Mouse (Mus musculus): Measurements from ENCODE around the gene Gm26620.

Gm26620 gene

DNA sequence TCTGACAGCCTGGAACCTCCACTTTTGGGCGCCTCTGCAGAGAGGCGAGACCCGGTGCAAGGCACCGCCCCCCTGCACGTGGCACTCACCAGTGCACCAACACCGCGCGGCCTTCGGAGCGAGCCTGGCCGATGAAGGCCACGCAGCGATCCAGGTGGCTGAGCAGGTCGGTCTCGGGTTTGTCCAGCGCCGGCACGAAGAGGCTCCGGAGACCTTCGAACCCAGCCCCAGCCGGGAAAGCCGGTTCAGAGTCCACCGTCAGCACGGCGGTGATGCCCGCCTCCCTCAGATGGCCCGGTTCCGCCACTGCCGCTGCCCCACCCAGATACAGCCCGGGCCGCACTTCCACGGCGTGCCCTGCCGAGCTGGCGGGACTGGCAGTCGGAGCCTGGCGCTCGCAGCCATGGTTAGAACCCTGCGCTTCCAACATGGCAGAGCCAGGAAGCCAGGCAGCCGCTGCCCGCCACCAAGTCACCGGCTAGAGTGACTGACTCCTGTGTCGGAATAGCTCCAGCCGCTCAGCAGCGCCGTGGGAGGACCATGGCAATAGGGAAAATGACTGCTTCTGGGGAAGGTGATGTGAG, at the start of gene Gm26620, which contains the start of gene Dusp12:
Gene Gm26620, plus strand, starts transcription at position 88 of the 584 bp plus-strand sequence.
Gene Dusp12, minus strand, starts transcription at position 563 of the 584 bp plus-strand sequence.
- CTCF ChIA-PET: interaction anchor here (0.6 to 1.8 kb wide), 14 partner anchors 10 to 226 kb away, joined by 3 to 19 read pairs (median 5); partner anchors contain the start of gene Atf6 (in 1 of the 4)

DNA sequence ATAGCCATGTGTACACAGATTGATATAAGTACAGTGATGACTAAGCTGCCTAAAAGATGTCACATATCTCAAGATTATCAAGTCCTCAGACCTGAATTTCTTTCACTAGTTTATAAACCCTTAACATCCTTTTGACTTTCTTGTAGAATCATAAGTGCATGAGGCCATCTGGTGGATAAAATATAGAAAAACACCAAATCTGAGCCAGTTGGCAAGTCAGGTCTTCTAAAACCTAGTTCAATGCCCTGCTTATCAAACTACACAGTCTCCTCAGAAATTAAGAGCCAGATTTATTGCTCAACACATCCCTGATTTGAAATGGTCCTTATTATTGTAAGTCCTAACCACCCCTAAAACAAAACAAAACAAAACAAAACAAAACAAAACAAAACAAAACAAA, 45.2 kb upstream of the Gm26620 start:
- ChIA-PET CTCF (no interaction called here), POLR2A (interaction anchor here in 1 of 4 experiments (1.5 kb wide), 1 partner anchor 27 kb away, joined by 3 read pairs; the partner anchor contains the start of gene Atf6)

More for the DNA sequence above, at the start of gene Gm26620, which contains the start of gene Dusp12:
- POLR2A ChIA-PET: interaction anchor here (0.5 to 16.8 kb wide), 27 partner anchors 8 to 558 kb away, joined by 3 to 329 read pairs (median 5); partner anchors contain the start of genes Atf6 (in 4 of the 4), B4galt3 (in 1 of the 4) and Ppox (in 1 of the 4)

DNA sequence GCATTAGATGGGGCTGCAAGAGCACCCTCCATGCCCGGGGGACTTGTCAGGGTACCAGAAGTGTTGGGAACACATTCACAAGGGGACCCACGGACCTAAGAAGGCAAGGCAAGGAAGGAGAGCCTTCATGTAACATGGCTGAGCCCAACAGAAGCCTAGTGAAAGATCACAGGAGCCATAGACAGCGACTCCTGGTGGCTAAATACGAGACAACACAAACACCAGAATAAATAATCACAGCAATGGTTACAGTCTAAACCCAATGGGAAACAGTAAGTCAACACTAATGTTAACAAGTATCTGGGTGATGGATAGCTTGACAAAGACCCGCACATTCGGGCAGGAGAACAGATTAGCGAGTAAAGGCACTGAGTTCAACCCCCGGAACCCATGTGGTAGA, 40.5 kb upstream of the Gm26620 start:
- POLR2A ChIA-PET: interaction anchor here in 2 of 4 experiments (1.5 to 2.0 kb wide), 4 partner anchors 11 to 27 kb away, joined by 6 to 10 read pairs (median 7); partner anchors contain the start of gene Atf6 (in 1 of the 2)

DNA sequence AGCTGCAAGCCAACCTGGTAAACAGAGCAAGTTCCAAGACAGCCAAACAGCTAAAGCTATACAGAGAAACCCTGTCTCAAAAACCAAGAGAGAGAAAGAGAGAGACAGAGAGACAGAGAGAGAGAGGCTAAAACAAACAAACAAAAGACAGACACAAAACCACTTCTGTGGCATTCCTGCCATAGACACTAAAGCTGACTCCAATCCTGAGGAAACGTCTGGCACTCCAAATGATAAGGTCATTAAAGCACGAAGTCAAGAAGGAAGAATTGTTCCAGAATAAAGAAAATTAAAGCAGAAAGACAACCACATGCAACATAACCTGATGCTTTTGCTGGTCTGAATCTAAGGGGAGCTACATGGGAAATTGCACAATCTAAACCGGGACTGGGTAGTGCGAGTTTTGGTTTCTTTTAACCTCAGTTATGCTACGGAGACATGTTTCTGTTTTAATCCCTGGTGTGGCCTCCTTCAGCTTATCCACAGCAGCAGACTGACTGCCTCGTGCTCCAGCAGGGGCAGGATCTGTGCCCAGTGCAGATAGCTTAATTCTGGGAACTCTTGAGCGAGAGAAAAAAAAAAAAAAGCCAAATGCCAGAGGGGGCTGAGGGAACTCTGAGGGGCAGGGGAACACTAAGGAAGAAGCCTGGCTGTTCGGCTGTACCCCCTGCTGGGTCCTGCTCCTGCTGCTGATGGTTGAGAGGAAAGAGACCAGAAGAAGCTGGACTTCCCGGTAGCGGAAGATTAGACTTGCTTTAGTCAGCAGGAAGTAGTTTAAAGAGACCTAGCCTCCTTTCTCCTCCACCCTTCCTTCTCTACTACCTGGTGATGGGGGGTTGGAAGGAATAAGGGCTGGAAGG, 39.2 kb upstream of the Gm26620 start:
- ChIA-PET POLR2A (interaction anchor here in 3 of 4 experiments (0.6 to 3.2 kb wide), 10 partner anchors 9 to 989 kb away, joined by 3 to 17 read pairs (median 6); partner anchors contain the start of gene Atf6 (in 3 of the 3)), CTCF (no interaction called here)

More for the DNA sequence above, 40.5 kb upstream of the Gm26620 start:
- CTCF ChIA-PET: no interaction called here

DNA sequence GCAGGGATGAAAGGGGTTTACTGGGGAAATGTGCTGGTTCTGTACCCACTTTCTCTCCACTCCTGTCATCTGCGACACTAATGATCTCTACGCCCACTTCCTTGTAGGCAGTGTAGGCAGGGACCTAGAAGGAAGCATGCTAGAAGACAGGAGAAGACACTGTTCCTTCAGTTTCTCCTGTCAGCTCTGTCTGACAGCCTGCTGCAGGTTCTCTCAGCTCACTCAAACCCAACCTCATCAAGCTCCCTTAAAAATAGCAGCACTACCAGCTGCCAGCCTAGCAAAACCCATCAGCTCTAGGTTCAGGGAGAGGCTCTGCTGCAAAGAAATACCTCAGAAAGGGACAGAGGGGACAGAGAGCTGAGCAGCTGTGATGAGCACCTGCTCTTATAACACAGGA, 34.9 kb upstream of the Gm26620 start:
- POLR2A ChIA-PET: interaction anchor here in 2 of 4 experiments (0.6 to 2.3 kb wide), 4 partner anchors 16 to 102 kb away, joined by 3 to 7 read pairs (median 4); partner anchors contain the start of gene Atf6 (in 1 of the 2)
- CTCF ChIA-PET: no interaction called here

DNA sequence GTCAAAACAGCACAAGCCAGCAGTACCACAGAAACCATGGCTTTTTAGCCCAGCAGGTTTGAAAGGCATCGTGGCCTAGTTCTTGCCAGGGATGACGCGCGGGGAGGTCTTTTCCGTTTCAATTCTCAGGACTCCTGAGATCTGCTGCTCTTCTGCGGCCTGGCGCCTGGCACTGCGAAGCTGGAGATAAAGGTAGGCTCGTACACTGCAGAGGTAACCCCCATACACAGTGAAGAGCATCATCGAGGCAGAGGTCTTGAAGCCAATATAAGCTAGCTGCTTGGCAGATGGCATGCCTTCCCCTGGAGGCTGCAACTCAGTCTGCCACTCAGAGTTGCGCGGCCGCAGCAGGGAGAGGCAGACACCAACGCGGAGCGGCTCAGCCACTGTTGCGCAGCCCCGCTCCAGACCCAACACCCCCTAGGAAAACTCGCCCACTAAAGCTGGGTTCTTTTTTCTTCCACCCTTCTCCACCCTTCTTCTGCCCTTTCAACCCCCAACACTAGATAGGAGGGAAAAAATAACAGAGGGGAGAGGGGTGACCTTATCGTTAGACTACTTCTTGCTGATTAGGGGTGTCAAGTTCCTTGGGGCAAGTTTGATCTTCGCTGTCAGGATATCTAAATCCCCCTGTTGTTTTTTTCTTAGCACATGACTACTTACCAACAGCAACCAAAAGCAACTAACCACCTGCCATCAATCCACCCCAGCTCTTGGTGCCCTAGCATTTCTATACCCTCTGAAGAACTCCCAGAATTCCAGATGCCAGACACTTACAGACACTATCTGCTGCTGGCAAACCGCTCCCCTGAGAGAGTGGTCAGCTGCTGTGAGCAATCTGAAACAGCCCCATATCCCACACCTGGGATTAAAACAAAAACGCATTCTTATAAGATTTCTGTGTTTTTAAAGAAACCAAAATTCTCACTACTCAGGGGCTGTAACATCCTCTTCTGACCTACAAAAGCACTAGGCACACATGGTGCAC, 33.9 kb upstream of the Gm26620 start:
- ChIA-PET CTCF (interaction anchor here in 1 of 4 experiments (0.9 kb wide), 1 partner anchor 51 kb away, joined by 3 read pairs; no protein-coding TSS in a partner anchor), POLR2A (interaction anchor here in 2 of 4 experiments (0.6 to 2.3 kb wide), 5 partner anchors 16 to 466 kb away, joined by 3 to 7 read pairs (median 4); partner anchors contain the start of gene Atf6 (in 1 of the 2))

DNA sequence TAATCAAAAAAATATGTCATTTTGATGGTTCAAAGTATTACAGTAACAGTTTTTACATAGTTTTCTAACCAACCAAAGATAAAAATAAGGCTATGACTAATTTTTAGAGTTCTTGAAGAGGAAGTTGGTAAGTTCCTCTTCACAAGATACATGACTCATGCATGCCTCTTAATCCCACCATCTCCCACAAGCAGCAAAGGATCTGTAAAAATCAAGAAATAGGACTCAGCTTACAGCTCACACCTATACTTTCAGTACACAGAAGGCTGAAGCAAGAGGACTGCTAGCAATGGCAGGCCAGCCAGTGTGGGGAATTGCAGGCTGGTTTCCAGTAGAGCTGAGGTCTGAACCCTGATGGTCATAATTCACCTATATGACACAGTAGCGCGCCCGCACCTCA, 31.3 kb upstream of the Gm26620 start:
- ChIA-PET POLR2A (interaction anchor here in 3 of 4 experiments (0.6 to 2.2 kb wide), 8 partner anchors 8 to 356 kb away, joined by 3 to 10 read pairs (median 4); no protein-coding TSS in a partner anchor), CTCF (no interaction called here)

DNA sequence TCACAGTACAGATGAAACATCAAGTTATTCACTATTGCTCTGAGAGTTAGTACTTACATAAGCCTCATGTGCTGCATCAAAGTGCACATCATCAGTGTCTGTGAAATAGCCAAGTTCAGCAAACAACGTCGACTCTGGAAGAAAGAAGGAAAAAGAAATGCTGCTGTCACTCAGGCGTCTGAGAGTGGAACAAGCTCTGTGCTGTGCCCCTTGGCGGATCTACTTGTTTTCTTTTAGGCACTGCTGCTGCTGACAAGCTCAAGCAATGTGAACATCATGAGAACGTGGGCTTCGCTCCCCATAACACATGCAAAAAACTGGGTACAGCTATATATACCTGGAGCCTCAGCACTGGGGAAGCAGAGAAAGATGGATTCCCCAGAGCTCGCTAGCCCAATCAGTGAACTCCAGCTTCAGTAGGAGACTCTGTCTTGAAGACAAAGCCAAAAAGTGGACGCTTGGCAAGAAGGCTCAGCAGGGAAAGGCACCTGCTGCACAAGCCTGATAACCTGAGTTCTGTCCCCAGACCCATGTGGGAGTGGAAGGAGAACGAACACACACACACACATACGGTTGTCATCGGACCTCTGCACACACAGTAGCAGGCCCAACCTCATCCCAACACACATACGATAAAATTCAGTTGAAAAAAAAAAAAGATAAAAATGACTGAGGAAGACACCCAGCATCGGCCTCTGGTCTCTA, 29.7 kb upstream of the Gm26620 start:
- POLR2A ChIA-PET: interaction anchor here in 3 of 4 experiments (0.7 to 3.3 kb wide), 8 partner anchors 9 to 16 kb away, joined by 3 to 24 read pairs (median 4); partner anchors contain the start of gene Atf6 (in 3 of the 3)

DNA sequence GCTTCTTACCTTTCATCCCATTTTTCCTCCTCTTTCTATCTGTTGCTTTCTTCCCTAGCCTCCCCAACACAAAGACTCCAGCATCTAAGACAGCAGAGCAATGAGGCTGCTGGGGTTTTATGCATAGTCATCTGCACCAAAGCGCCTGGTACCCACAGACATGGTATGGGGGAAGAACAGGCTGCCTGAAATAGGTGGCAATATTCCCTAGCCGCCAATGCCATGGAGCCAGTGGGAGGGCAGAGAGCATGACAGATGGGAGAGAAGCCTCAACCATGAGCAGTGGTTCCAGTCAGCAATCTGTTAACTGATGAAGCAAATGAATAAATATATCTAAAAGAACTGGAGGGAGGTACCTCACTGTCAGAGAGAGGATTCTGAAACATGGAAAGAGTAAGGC, 27.5 kb upstream of the Gm26620 start:
- ChIA-PET POLR2A (interaction anchor here in 2 of 4 experiments (1.0 to 3.3 kb wide), 2 partner anchors 10 kb away, joined by 4 to 24 read pairs; partner anchors contain the start of gene Atf6 (in 2 of the 2)), CTCF (no interaction called here)

More for the DNA sequence above, 29.7 kb upstream of the Gm26620 start:
- CTCF ChIA-PET: interaction anchor here in 1 of 4 experiments (1.4 kb wide), 1 partner anchor 30 kb away, joined by 3 read pairs; the partner anchor contains the start of genes Dusp12 and Gm26620

DNA sequence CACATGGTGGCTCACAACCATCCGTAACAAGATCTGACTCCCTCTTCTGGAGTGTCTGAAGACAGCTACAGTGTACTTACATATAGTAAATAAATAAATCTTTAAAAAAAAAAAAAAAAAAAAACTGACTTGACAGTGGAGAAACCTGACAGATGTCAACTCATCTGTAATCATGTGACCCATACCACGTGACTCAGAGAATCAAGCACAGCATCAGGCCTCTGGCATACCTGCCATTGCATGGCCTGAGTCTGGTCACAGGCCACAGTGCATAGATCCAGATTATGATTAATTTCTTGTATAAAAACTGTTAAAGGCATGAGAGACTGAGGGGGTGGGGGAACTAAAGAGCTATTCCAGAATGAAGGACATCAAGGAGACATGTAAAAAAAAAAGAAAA, 26.0 kb upstream of the Gm26620 start:
- CTCF ChIA-PET: interaction anchor here in 2 of 4 experiments (0.5 to 0.8 kb wide), 2 partner anchors 36 to 48 kb away, joined by 3 to 6 read pairs; no protein-coding TSS in a partner anchor
- POLR2A ChIA-PET: interaction anchor here in 3 of 4 experiments (0.8 to 1.8 kb wide), 4 partner anchors 9 to 13 kb away, joined by 4 to 7 read pairs (median 4); partner anchors contain the start of gene Atf6 (in 1 of the 3)

DNA sequence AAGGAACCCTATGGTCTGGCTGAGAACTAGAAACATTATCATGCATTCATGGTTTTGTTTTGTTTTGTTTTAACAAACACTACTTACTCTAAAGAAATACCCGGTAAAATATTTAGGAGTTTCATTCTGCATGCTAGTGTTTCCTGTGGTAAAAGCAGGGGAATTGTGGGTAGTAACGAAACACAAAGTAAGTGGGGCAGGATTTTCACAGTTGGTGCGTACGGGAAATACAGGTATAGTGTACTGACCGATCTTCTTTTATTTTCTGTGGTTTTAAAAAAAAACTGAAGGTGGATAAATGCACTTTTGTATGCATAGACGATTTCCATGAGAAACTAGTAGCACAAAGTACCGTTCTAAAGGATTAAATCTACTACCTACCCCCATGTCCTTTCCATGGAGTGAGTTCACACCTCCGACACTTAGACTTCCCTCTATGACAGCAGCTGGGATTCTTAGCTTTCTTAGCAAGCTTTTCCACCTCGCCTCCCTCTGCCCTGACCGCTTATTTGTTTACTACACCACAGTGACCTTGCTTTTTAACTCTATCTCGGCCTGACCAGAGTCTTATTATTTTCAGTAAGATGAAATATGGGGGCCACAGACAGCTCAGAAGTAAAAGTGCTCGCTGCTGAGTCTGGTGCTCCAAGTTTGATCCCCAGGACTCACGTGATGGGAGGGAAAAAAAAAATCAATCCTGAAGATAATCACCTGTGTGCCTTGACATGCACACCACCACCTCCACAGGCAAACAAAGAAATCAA, 23.0 kb upstream of the Gm26620 start:
- CTCF ChIA-PET: no interaction called here
- POLR2A ChIA-PET: interaction anchor here in 1 of 4 experiments (0.7 to 2.4 kb wide), 3 partner anchors 10 to 527 kb away, joined by 3 to 8 read pairs (median 5); no protein-coding TSS in a partner anchor

DNA sequence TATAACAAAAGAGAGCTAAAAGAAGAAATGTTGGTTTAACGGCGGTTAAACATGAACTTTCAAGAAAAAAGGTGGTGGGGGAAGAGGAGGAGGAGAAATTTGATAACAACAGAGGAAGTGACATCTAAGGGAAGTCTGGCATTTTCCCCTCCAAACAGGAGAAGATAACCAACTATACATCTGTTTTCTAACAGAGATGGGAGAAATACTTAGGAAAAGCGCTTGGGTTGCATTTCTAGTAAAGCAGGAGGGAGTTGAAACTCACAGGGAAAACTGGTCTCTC, 22.5 kb upstream of the Gm26620 start:
- ChIA-PET CTCF (no interaction called here), POLR2A (interaction anchor here in 1 of 4 experiments (0.7 to 2.4 kb wide), 4 partner anchors 9 to 528 kb away, joined by 3 to 8 read pairs (median 4); partner anchors contain the start of gene Dusp12)

DNA sequence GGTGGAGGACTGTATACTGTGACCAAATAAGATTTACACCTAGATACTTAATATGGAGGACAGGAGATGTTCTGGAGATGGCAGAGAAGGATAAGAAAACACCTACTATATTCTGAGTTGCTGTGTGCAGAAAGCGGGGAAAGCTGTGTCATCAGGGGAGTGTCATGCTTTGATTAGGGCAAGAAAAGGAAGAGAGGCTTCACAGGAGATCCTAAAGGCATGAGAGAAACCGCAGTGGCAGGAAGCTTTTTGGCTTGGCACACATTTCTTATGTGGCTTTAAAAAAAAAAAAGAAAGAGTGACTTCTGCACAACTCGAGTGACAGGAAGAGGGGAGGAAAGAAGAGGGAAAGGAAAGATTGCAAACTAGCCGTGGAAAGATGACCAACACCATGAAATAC, 21.8 kb upstream of the Gm26620 start:
- POLR2A ChIA-PET: interaction anchor here in 1 of 4 experiments (0.6 to 1.9 kb wide), 3 partner anchors 12 to 74 kb away, joined by 3 to 5 read pairs (median 3); partner anchors contain the start of gene Dusp12
- CTCF ChIA-PET: no interaction called here

DNA sequence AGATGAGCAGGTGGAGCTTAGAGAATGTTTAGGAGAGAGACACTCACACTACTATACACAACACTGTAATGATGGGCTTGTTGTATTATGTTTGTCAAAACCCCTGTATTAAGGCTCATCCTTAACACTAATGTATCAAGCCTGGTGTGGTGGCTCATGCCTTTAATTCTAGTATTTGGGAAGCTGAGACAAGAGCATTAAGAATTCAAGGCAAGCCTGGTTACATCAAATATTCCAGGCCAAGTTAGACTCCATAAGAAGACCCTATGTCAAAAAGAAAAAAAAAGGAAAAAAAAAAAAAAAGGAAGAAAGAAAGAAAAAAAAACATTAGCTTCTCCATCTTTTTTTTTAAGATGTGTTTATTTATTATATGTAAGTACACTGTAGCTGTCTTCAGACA, 20.6 kb upstream of the Gm26620 start:
- CTCF ChIA-PET: interaction anchor here in 1 of 4 experiments (0.9 kb wide), 1 partner anchor 100 kb away, joined by 3 read pairs; no protein-coding TSS in a partner anchor
- POLR2A ChIA-PET: interaction anchor here in 1 of 4 experiments (0.7 to 1.9 kb wide), 3 partner anchors 10 to 164 kb away, joined by 3 to 5 read pairs (median 4); no protein-coding TSS in a partner anchor

DNA sequence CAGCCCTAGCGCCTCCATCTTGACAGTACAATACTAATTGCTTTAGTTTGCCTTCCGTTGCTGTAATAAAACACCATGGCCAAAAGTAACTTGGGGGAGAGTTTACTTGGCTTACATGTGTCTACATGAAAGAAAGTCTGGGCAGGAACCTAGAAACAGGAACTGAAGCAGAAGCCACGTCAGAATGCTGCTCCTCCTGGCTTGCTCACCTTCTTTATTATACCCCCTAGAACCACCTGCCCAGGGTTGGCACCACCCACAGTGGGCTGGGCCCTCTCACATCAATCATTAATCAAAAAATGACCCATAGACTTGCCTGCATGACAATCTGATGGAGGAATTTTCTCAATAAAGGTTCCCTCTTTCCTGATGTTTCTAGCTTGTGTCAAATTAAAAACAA, 20.1 kb upstream of the Gm26620 start:
- POLR2A ChIA-PET: interaction anchor here in 1 of 4 experiments (1.1 to 17.0 kb wide), 3 partner anchors 10 to 164 kb away, joined by 4 to 329 read pairs (median 5); partner anchors contain the start of genes Dusp12 and Gm26620
- CTCF ChIA-PET: interaction anchor here in 2 of 4 experiments (0.6 to 0.9 kb wide), 2 partner anchors 100 to 268 kb away, joined by 3 to 4 read pairs; no protein-coding TSS in a partner anchor

DNA sequence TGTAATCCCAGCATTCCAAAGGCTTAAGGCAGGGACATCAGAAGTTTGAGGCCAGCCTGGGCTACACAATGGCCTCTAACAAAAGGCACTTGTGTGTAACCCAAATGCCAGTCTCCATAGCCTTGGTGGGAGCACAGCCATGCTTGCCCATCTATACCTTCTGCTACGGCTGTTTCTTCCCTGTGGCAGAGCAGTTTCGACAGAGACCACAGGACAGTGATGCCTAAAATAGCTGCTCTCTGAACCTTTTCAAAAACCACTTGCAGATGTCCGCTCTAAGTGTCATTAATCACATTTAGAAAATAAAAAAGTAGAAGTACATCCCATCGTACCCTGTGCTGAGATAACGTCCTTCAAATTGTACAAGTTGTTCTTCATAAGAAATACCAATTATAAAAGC, 19.5 kb upstream of the Gm26620 start:
- ChIA-PET POLR2A (interaction anchor here in 2 of 4 experiments (1.0 to 17.0 kb wide), 3 partner anchors 12 to 25 kb away, joined by 4 to 329 read pairs (median 25); partner anchors contain the start of genes Dusp12 (in 1 of the 2) and Gm26620 (in 1 of the 2)), CTCF (interaction anchor here in 1 of 4 experiments (0.9 kb wide), 1 partner anchor 101 kb away, joined by 3 read pairs; no protein-coding TSS in a partner anchor)
